ENCODE assay signal across 1 mouse cellular context in genomic region chr6:38533428-38534405, GRCm38 (mm10).
A peak's percentile ranks its signal among the peaks of the same experiment; 100 is the strongest.
TF ChIP-seq lines count a peak whose summit lies in the region.

Gene Fmc1 (plus strand): TSS chr6:38533502.

TF ChIP-seq in CH12.LX, 34 proteins besides CTCF, POLR2A, EP300 and RAD21 (continued from another document):
- TF ChIP-seq SMC3 (IDR thresholded peaks at IDR 0.05; ENCODE audit: low read depth, low read length) (no peak), ETS1 (conservative IDR thresholded peaks at IDR 0.05; ENCODE audit: low read depth, low read length) (peak; percentile 64), MXI1 (IDR thresholded peaks at IDR 0.05; ENCODE audit: low read depth, low read length) (peak; percentile 28; the same call in 1 of the 2 replicates), MEF2A (IDR thresholded peaks at IDR 0.05; ENCODE audit: borderline replicate concordance, low read depth, low read length) (peak; percentile 81), ELF1 (IDR thresholded peaks at IDR 0.05; ENCODE audit: low read depth, low read length) (peak; percentile 97), CHD1 (IDR thresholded peaks at IDR 0.05; ENCODE audit: low read depth, low read length) (no peak), TCF12 (IDR thresholded peaks at IDR 0.05; ENCODE audit: low read depth, low read length) (peak; percentile 65; the same call in 1 of the 2 replicates), POLR2AphosphoS2 (IDR thresholded peaks at IDR 0.05; ENCODE audit: low read depth, low read length) (peak; percentile 1), BHLHE40 (IDR thresholded peaks at IDR 0.05; ENCODE audit: low read depth, low read length) (no peak), MAFK (IDR thresholded peaks at IDR 0.05; ENCODE audit: insufficient replicate concordance, low read length) (peak; percentile 98), ZMIZ1 (IDR thresholded peaks at IDR 0.05; ENCODE audit: low read depth, low read length) (peak; percentile 79; the same call in 1 of the 2 replicates)
